20 mouse cellular contexts compared by ENCODE assay signal in the genomic region with DNA sequence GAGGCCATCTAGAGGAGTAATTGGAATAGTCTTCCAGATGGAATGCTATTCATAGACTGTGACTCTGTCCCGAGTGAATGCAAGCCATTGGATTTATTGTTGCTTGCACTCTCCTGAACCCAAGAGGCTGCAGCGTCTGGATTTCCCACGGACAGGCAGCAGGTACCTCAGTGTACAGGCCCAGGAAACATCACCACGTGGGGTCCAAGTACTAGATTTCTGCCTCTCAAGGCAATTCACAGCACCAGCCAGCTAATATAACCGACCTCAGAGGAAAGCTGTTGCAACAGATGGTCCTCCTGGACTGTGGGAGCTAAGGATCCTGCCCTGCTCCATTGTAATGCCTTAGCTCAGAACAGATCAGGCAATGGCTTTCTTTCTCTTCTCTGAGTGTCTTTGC.
DNase-seq lines count a peak whose midpoint lies in the region; ATAC-seq and TF ChIP-seq lines count a peak whose summit lies in the region.
"Had no signal": no experiment of that assay in that cellular context is flagged by ENCODE, and none has a peak within 500 bp of the region (broad histone marks: within the 10 kb centered on the region; RNA-seq: fewer than 3 reads in every experiment).

No protein-coding gene starts in this region.

- no peak for TF ChIP-seq CTCF in midbrain, postnatal 0 days (IDR thresholded peaks at IDR 0.05)

- no peaks in the 10 kb centered on the region for H3K36me3 ChIP-seq in midbrain, postnatal 0 days (ENCODE audit: insufficient read depth, low read length)
- H3K36me3 ChIP-seq: heart, embryonic 13.5 days; neural tube, embryonic 12.5 days had no signal

- peak; percentile 33 for ATAC-seq in frontal cortex, adult (ENCODE audit: low TSS enrichment)
- ATAC-seq in midbrain, postnatal 0 days (ENCODE audit: low FRiP score): no peak

- H3K9me3 ChIP-seq in midbrain, postnatal 0 days (ENCODE audit: low read length): no peaks in the 10 kb centered on the region
- H3K9me3 ChIP-seq: heart, embryonic 13.5 days; neural tube, embryonic 12.5 days had no signal

- H3K4me3 ChIP-seq in midbrain, postnatal 0 days (ENCODE audit: low read depth, low read length): no peak overlapping the region
- H3K4me3 ChIP-seq: heart, embryonic 13.5 days; neural tube, embryonic 12.5 days had no signal

- no peaks in the 10 kb centered on the region for H3K4me1 ChIP-seq in midbrain, postnatal 0 days (ENCODE audit: insufficient read depth, low read length)
- H3K4me1 ChIP-seq: heart, embryonic 13.5 days; neural tube, embryonic 12.5 days had no signal

- no peak overlapping the region for H3K4me2 ChIP-seq in midbrain, postnatal 0 days (ENCODE audit: low read depth, low read length, poor library complexity, severe bottlenecking)
- H3K4me2 ChIP-seq: heart, embryonic 13.5 days; midbrain, embryonic 11.5 days; neural tube, embryonic 12.5 days had no signal

- H3K27ac ChIP-seq in midbrain, postnatal 0 days (ENCODE audit: low read depth, low read length): no peak overlapping the region
- H3K27ac ChIP-seq: heart, embryonic 13.5 days; liver, embryonic 14.5 days; neural tube, embryonic 12.5 days had no signal

- no peak overlapping the region for H3K9ac ChIP-seq in midbrain, postnatal 0 days (replicated peaks; ENCODE audit: low read length, poor library complexity, severe bottlenecking)
- H3K9ac ChIP-seq: heart, embryonic 13.5 days; liver, embryonic 14.5 days; neural tube, embryonic 12.5 days had no signal

- no peak for DNase-seq in frontal cortex, postnatal 10 days (ENCODE audit: low spot score in 2 of 2)
- peak; percentile 30 for DNase-seq in right cerebral cortex, adult 18-20 months
- DNase-seq in right cerebral cortex, adult 2 months (ENCODE audit: low spot score in 2 of 2): no peak
- peak; percentile 55 to 59 for DNase-seq in cerebellum, postnatal 10 days
- DNase-seq in midbrain, postnatal 0 days (ENCODE audit: low spot score): no peak
- DNase-seq in adrenal gland, adult 8-10 months: no peak
- DNase-seq: adrenal gland, postnatal 25 days; gastrocnemius, postnatal 10 days; heart, adult 11 months; heart, postnatal 36 days; kidney, adult 18-20 months; kidney, postnatal 10 days; right cerebral cortex, postnatal 14 days; spleen, adult 18-20 months; thymus, postnatal 36 days had no signal

- no peaks in the 10 kb centered on the region for H3K27me3 ChIP-seq in midbrain, postnatal 0 days (ENCODE audit: insufficient read depth, low read length)
- H3K27me3 ChIP-seq: heart, embryonic 13.5 days; neural tube, embryonic 12.5 days had no signal

- WGBS in midbrain, postnatal 0 days: 71% methylated on average over 5 of the region's 5 CpGs

Comparison
In these comparisons a context has a peak if more than half of its experiments do, and no peak if none do; other contexts are left out.
1. DNase-seq: peak in right cerebral cortex, adult 18-20 months (single experiment) and cerebellum, postnatal 10 days (2 of 2); none in frontal cortex, postnatal 10 days (0 of 2), right cerebral cortex, adult 2 months (0 of 2), midbrain, postnatal 0 days (single experiment) and adrenal gland, adult 8-10 months (single experiment).